Mouse (Mus musculus) liver, embryonic 14.5 days (tissue): ENCODE measurements around the gene Gsap. TPM values are rescaled to one million over a fixed set of nuclear protein-coding genes. Genes with fewer than 3 reads are reported as not detected.

Source experiments
- ATAC-seq: fragments of 200-750 bp; cut with Nextera tagmentation; 2 replicates; pipeline ENCODE4 v1.8.0; 2017; ENCODE audit warnings: moderate number of reproducible peaks, mild to moderate bottlenecking, moderate library complexity; ENCODE audit not compliant: insufficient read depth
- DNase-seq, 3 experiments: peaks; one replicate each; pipeline ENCODE4 v3.0.0-alpha.2; 2012 to 2013; ENCODE audit warnings: low read depth in 3 of 3, low spot score in 3 of 3
- H3K27ac ChIP-seq: fragments of 300-500 bp; sonication (generic); 2 replicates; pipeline ENCODE4 v1.5.1; 2014; ENCODE audit warnings: moderate library complexity, mild to moderate bottlenecking, control low read depth, inconsistent platforms
- H3K27me3 ChIP-seq: fragments of 300-500 bp; sonication (generic); 2 replicates; pipeline ENCODE4 v1.6.1; 2014; ENCODE audit warnings: mild to moderate bottlenecking, low read length, moderate library complexity; ENCODE audit not compliant: control insufficient read depth, insufficient read depth
- H3K36me3 ChIP-seq: fragments of 300-500 bp; sonication (generic); replicated peaks from 2 replicates; pipeline ENCODE4 v1.6.1; 2014; ENCODE audit warnings: low read depth; ENCODE audit not compliant: control insufficient read depth, insufficient read depth
- H3K4me1 ChIP-seq, 2 experiments: fragments of 200-500 bp in 1 of 2; fragments of 300-500 bp in 1 of 2; sonication (generic) in 1 of 2; replicated peaks; 2 replicates each; pipeline ENCODE4 v1.6.1; 2012 to 2014; ENCODE audit warnings: antibody characterized with exemption in 1 of 2, inconsistent platforms in 1 of 2, low read length in 1 of 2; ENCODE audit not compliant: control insufficient read depth in 2 of 2, insufficient read depth in 2 of 2
- H3K4me2 ChIP-seq: fragments of 300-500 bp; sonication (generic); 2 replicates; pipeline ENCODE4 v1.6.1; 2014; ENCODE audit warnings: low read depth, mild to moderate bottlenecking, control low read depth, moderate library complexity
- H3K4me3 ChIP-seq, 2 experiments: fragments of 200-500 bp in 1 of 2; fragments of 300-500 bp in 1 of 2; sonication (generic) in 1 of 2; 2 replicates each; pipeline ENCODE4 v1.5.1; 2012 to 2014; ENCODE audit warnings: low read depth in 2 of 2, low read length in 2 of 2, mild to moderate bottlenecking in 2 of 2, control low read depth in 1 of 2, inconsistent platforms in 1 of 2, moderate library complexity in 1 of 2; ENCODE audit not compliant: insufficient read depth in 1 of 2
- H3K9ac ChIP-seq: fragments of 300-500 bp; sonication (generic); replicated peaks from 2 replicates; pipeline ENCODE4 v1.6.1; 2014; ENCODE audit warnings: mild to moderate bottlenecking, control low read depth, moderate library complexity
- H3K9me3 ChIP-seq: fragments of 300-500 bp; sonication (generic); 2 replicates; pipeline ENCODE4 v1.6.1; 2016; ENCODE audit warnings: low read length, mixed read lengths; ENCODE audit not compliant: control insufficient read depth
- CTCF ChIP-seq: IDR thresholded peaks from 2 replicates; pipeline ENCODE4 v1.5.1; 2016; ENCODE audit warnings: antibody characterized with exemption, low read depth, control low read depth
- EP300 ChIP-seq: IDR thresholded peaks from 2 replicates; pipeline ENCODE4 v1.6.1; 2016; ENCODE audit warnings: antibody characterized with exemption, low read depth
- WGBS: fragments of 180-500 bp; shearing (Covaris S2); extraction: QIAGEN DNeasy Blood & Tissue Kit; methylation state at CpG from one replicate; pipeline ENCODE4 v1.1.7; 2014; ENCODE audit not compliant: insufficient replicate concordance; 5-methylcytosine and 5-hydroxymethylcytosine counted together
- polyA plus RNA-seq, 2 experiments: library from polyadenylated mRNA; depleted of rRNA in 1 of 2; stranded (reverse) in 1 of 2; unstranded in 1 of 2; fragments of >200 nt; fragmentation: Nextera tagmentation in 1 of 2; extraction: Ambion mirVana in 1 of 2; gene quantifications; 2 replicates each; pipeline versions ENCODE4 v1.2.1 to v1.2.3; 2012 to 2014

The Gsap gene
- polyA plus RNA-seq, 2 experiments: 1.3 to 2.1 TPM

- H3K4me1 ChIP-seq: no peaks in the 10 kb centered on the region; a peak in 1 of 4 replicates
- H3K9ac ChIP-seq: no peak overlapping the region
- no peak for DNase-seq
- WGBS: 43% methylated on average over 6 of the region's 6 CpGs
- ATAC-seq: no peak
- no peak for TF ChIP-seq CTCF
- no peak for TF ChIP-seq EP300
- H3K9me3 ChIP-seq: no peaks in the 10 kb centered on the region
- no peak overlapping the region for H3K27ac ChIP-seq
- no peaks in the 10 kb centered on the region for H3K27me3 ChIP-seq
- no peak overlapping the region for H3K4me2 ChIP-seq
- H3K4me3 ChIP-seq: no peak overlapping the region
- no peaks in the 10 kb centered on the region for H3K36me3 ChIP-seq
Observed at GRCm38 (mm10) chr5:21261202-21261844, 75.3 kb downstream of the Gsap start.

GRCm38 (mm10) chr5:21263202-21264055 lies 77.4 kb downstream of the Gsap start:
- H3K27ac ChIP-seq: no peak overlapping the region
- H3K9me3 ChIP-seq: no peaks in the 10 kb centered on the region
- H3K4me1 ChIP-seq: no peaks in the 10 kb centered on the region
- no peak for DNase-seq
- no peak for ATAC-seq
- 46% methylated on average over 18 of the region's 18 CpGs for WGBS
- no peak overlapping the region for H3K4me2 ChIP-seq
- H3K36me3 ChIP-seq: no peaks in the 10 kb centered on the region
- no peak overlapping the region for H3K9ac ChIP-seq
- no peak overlapping the region for H3K4me3 ChIP-seq
- no peaks in the 10 kb centered on the region for H3K27me3 ChIP-seq
- TF ChIP-seq CTCF (no peak), EP300 (no peak)

- DNase-seq (no peak), ATAC-seq (no peak)
- TF ChIP-seq EP300: no peak
- Histone ChIP-seq H3K4me1 (no peaks in the 10 kb centered on the region), H3K27me3 (no peaks in the 10 kb centered on the region), H3K4me2 (no peak overlapping the region), H3K36me3 (no peaks in the 10 kb centered on the region), H3K4me3 (no peak overlapping the region), H3K27ac (no peak overlapping the region), H3K9me3 (no peaks in the 10 kb centered on the region), H3K9ac (no peak overlapping the region)
- WGBS: 86% methylated on average over 8 of the region's 8 CpGs
Observed at GRCm38 (mm10) chr5:21264352-21265021, 78.4 kb downstream of the Gsap start.

GRCm38 (mm10) chr5:21265049-21265448 lies 79.0 kb downstream of the Gsap start:
- no peak for TF ChIP-seq EP300
- TF ChIP-seq CTCF: peak; percentile 84
- no peaks in the 10 kb centered on the region for H3K4me1 ChIP-seq
- 15% methylated on average over 4 of the region's 4 CpGs for WGBS

GRCm38 (mm10) chr5:21267090-21267489 lies 81.0 kb downstream of the Gsap start:
- H3K27ac ChIP-seq: no peak overlapping the region
- H3K9ac ChIP-seq: no peak overlapping the region
- WGBS: 56% methylated on average over 2 of the region's 2 CpGs

More at GRCm38 (mm10) chr5:21265049-21265448, 79.0 kb downstream of the Gsap start:
- Histone ChIP-seq H3K4me3 (no peak overlapping the region), H3K9ac (no peak overlapping the region), H3K27me3 (no peaks in the 10 kb centered on the region), H3K36me3 (no peaks in the 10 kb centered on the region), H3K4me2 (no peak overlapping the region), H3K9me3 (no peaks in the 10 kb centered on the region), H3K27ac (no peak overlapping the region)
- ATAC-seq (no peak), DNase-seq (peak in 2 of 3 experiments; percentile 40 to 47)

More at GRCm38 (mm10) chr5:21267090-21267489, 81.0 kb downstream of the Gsap start:
- DNase-seq (no peak), ATAC-seq (peak; percentile 43)
- Histone ChIP-seq H3K36me3 (no peaks in the 10 kb centered on the region), H3K4me2 (no peak overlapping the region), H3K4me1 (peaks cover 0 to 3% of the 10 kb centered on the region in 2 experiments; a peak in 1 of 4 replicates), H3K27me3 (no peaks in the 10 kb centered on the region), H3K9me3 (no peaks in the 10 kb centered on the region), H3K4me3 (no peak overlapping the region)
- TF ChIP-seq CTCF: no peak
- TF ChIP-seq EP300: no peak
